Mouse (Mus musculus): ENCODE data around the gene Ptpre. TPM values are rescaled to one million over a fixed set of nuclear protein-coding genes. Genes with fewer than 3 reads are reported as not detected.

Ptpre gene
- total and polyA plus RNA-seq, 2 experiments from 2014 or later: 2.0 to 4.0 TPM

DNA sequence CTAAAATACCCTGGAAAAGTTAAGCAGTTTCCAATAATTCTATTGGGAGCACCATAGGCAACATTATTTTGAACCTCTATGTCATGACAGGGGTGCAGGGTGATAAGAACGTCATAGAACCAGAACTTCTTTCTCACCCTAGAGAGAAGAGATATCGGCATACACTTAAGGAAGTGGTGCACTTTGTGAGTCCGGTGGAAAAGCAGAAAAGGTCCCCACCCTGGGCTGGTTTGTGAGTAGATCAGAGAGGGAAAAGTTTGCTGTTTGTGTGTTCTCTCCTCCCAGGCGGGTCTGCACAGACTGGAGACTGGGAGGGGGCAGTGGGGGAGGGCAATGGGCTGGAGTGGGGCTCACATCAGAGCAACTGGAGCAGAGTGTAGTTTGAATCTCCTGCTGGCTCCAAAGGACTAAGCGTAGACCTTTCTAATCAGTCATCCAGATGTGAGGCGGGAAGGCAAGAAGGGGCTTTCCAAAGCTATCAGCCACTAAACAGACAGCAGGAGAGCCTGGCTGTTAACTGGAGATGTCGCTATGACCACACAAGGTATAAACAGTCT lies 184.2 kb downstream of the Ptpre start:
- Histone ChIP-seq H3K4me3 (ENCODE audit: low read depth, low read length) (no peak overlapping the region), H3K9ac (replicated peaks; ENCODE audit: low read depth, low read length) (no peak overlapping the region), H3K27ac (ENCODE audit: low read depth) (no peak overlapping the region), H3K36me3 (replicated peaks; ENCODE audit: control insufficient read depth, insufficient read depth, low read length) (no peaks in the 10 kb centered on the region), H3K4me1 (ENCODE audit: control insufficient read depth, insufficient read depth) (0 out of 2 replicates have a peak, but pooled peaks cover 7% of the 10 kb centered on the region), H3K9me3 (replicated peaks; ENCODE audit: control insufficient read depth, low read length) (no peaks in the 10 kb centered on the region), H3K27me3 (ENCODE audit: control insufficient read depth, insufficient read depth, low read length) (no peaks in the 10 kb centered on the region), H3K4me2 (ENCODE audit: low read depth, low read length) (no peak overlapping the region)
- ATAC-seq (ENCODE audit: insufficient read depth, low read depth) (no peak), DNase-seq (ENCODE audit: low spot score) (no peak)
- WGBS: 53% methylated on average over 7 of the region's 7 CpGs
- no peak for TF ChIP-seq CTCF (IDR thresholded peaks at IDR 0.05; ENCODE audit: low read depth)
- no peak for TF ChIP-seq EP300 (IDR thresholded peaks at IDR 0.05; ENCODE audit: low read depth)

DNA sequence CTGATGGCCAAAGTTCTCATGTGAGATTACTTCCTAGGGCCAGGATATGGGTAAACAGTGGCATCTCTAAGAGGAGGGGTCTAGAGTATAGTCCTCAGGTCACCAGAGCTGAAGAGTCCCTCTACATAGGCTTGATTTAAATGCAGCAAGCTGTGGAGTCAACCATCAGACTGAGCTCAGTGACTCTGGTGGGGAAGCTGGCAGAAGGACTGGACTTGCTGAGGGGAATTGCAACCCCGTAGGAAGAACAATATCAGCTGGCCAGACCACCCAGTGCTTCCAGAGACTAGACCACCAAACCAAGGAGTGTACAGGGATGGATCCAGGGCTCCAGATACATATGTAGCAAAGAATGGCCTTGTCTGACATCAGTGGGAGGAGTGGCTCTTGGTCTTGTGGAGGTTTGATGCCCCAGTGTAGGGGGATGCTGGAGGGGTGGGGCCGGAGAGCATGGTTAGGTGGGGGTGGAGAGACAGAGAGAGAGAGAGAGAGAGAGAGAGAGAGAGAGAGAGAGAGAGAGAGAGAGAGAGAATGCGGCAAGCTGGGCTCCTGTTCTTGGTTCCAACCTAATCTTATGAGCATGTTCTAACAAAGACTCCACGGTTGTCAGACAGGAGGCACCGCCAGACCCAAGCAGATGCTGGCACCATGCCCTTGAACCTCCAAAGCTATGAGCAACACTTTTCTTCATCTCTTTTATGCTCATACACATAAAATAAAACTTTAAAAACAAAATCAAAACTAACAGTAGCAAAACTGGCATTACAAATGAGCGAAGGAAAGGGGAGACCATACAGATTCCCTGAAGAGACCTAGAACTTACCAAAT lies 184.9 kb downstream of the Ptpre start:
- no peak overlapping the region for H3K4me3 ChIP-seq (ENCODE audit: low read depth, low read length)
- WGBS: 63% methylated on average over 6 of the region's 6 CpGs
- DNase-seq (ENCODE audit: low spot score) (no peak), ATAC-seq (ENCODE audit: insufficient read depth, low read depth) (no peak)
- H3K36me3 ChIP-seq (replicated peaks; ENCODE audit: control insufficient read depth, insufficient read depth, low read length): no peaks in the 10 kb centered on the region
- no peaks in the 10 kb centered on the region for H3K9me3 ChIP-seq (replicated peaks; ENCODE audit: control insufficient read depth, low read length)
- H3K9ac ChIP-seq (replicated peaks; ENCODE audit: low read depth, low read length): no peak overlapping the region
- H3K27ac ChIP-seq (ENCODE audit: low read depth): no peak overlapping the region
- H3K4me1 ChIP-seq (ENCODE audit: control insufficient read depth, insufficient read depth): 0 out of 2 replicates have a peak, but pooled peaks cover 7% of the 10 kb centered on the region
- H3K4me2 ChIP-seq (ENCODE audit: low read depth, low read length): no peak overlapping the region
- no peak for TF ChIP-seq CTCF (IDR thresholded peaks at IDR 0.05; ENCODE audit: low read depth)
- TF ChIP-seq EP300 (IDR thresholded peaks at IDR 0.05; ENCODE audit: low read depth): no peak
- H3K27me3 ChIP-seq (ENCODE audit: control insufficient read depth, insufficient read depth, low read length): no peaks in the 10 kb centered on the region

DNA sequence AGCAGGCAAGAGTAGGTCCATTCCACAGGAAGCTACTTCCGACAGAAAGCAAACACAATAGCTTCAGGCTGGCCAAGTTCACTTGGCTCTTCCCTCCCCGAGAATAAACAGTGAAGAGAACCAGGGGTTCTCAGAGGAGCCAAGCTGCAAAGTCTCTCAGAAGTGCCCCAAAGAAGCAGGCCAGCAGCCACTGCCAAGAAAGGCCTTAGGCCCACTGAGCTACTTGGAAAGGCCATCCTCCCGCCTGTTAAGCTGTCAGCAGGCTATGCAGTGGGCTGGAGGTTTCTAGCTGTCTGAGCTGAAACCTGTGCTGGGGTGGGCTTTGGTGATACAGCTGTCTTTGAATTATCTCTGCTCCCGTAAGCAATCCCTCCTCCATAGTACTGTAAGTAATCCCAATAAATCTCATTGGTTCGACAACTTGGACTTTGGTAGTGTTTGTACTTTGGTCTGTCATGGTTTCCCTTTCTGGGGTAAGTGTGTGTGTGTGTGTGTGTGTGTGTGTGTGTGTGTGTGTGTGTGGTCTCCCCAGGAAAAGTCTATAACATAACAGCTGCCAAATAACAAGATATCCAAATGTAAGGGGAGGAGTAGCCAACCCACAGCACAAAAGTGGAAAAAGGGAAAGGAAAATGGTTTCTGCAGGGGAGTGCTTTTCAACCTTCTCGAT lies 186.5 kb downstream of the Ptpre start:
- no peaks in the 10 kb centered on the region for H3K27me3 ChIP-seq (ENCODE audit: control insufficient read depth, insufficient read depth, low read length)
- TF ChIP-seq EP300 (IDR thresholded peaks at IDR 0.05; ENCODE audit: low read depth): no peak
- TF ChIP-seq CTCF (IDR thresholded peaks at IDR 0.05; ENCODE audit: low read depth): no peak
- H3K27ac ChIP-seq (ENCODE audit: low read depth): no peak overlapping the region
- ATAC-seq (ENCODE audit: insufficient read depth, low read depth) (no peak; the same call in 1 of the 2 replicates), DNase-seq (ENCODE audit: low spot score) (no peak)
- no peak overlapping the region for H3K4me2 ChIP-seq (ENCODE audit: low read depth, low read length)
- no peaks in the 10 kb centered on the region for H3K36me3 ChIP-seq (replicated peaks; ENCODE audit: control insufficient read depth, insufficient read depth, low read length)
- H3K9me3 ChIP-seq (replicated peaks; ENCODE audit: control insufficient read depth, low read length): no peaks in the 10 kb centered on the region
- 0 out of 2 replicates have a peak, but pooled peaks cover 7% of the 10 kb centered on the region for H3K4me1 ChIP-seq (ENCODE audit: control insufficient read depth, insufficient read depth)
- no peak overlapping the region for H3K9ac ChIP-seq (replicated peaks; ENCODE audit: low read depth, low read length)
- WGBS: 56% methylated on average over 6 of the region's 6 CpGs
- H3K4me3 ChIP-seq (ENCODE audit: low read depth, low read length): no peak overlapping the region

DNA sequence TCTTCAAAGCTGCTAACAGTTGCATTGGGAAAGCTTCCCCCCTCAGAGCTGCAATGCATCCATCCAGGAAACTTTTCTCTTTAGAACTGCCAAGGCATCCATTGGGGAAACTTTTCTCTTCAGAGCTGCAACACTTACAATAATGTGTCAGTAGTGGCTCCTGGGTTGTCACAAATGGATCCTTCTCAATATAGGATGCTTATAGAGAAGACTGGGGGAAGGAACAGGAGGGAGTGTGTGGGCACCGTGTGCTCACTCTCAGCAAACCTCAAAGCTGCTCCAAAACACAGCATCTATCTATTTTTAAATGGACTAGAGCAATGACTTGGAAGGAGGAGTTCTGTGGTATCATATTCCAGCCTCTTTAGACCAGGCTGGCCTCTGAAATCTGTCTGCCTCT lies 189.4 kb downstream of the Ptpre start:
- Histone ChIP-seq H3K4me2 (ENCODE audit: low read depth, low read length) (no peak overlapping the region), H3K9me3 (replicated peaks; ENCODE audit: control insufficient read depth, low read length) (no peaks in the 10 kb centered on the region), H3K27me3 (ENCODE audit: control insufficient read depth, insufficient read depth, low read length) (no peaks in the 10 kb centered on the region), H3K27ac (ENCODE audit: low read depth) (no peak overlapping the region), H3K4me1 (ENCODE audit: control insufficient read depth, insufficient read depth) (0 out of 2 replicates have a peak, but pooled peaks cover 7% of the 10 kb centered on the region), H3K36me3 (replicated peaks; ENCODE audit: control insufficient read depth, insufficient read depth, low read length) (no peaks in the 10 kb centered on the region), H3K9ac (replicated peaks; ENCODE audit: low read depth, low read length) (no peak overlapping the region), H3K4me3 (ENCODE audit: low read depth, low read length) (no peak overlapping the region)
- ATAC-seq (ENCODE audit: insufficient read depth, low read depth) (no peak), DNase-seq (ENCODE audit: low spot score) (no peak)
- WGBS: 65% methylated on average over 1 of the region's 1 CpGs
- TF ChIP-seq EP300 (IDR thresholded peaks at IDR 0.05; ENCODE audit: low read depth) (no peak), CTCF (IDR thresholded peaks at IDR 0.05; ENCODE audit: low read depth) (no peak)

DNA sequence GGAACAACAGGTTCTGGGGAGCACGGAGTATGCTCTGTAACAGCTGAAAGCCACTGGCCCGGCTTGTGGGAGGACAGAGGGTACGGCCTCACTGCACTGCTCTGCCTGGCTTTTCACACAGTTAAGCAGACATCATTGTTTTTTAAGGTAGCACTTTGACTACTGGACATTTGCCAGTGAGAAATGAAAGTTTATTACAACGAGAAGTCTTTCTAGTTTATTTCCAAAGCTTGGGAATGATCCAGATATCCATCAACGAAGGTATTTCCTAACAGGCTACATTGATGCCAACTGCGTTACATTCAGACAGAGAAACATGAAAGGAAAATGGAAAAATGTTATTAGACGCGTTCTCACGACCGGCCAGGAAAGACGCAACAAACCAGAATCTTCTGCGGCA lies 190.8 kb downstream of the Ptpre start:
- H3K36me3 ChIP-seq (replicated peaks; ENCODE audit: control insufficient read depth, insufficient read depth, low read length): no peaks in the 10 kb centered on the region
- H3K4me2 ChIP-seq (ENCODE audit: low read depth, low read length): no peak overlapping the region
- H3K27ac ChIP-seq (ENCODE audit: low read depth): no peak overlapping the region
- no peak overlapping the region for H3K4me3 ChIP-seq (ENCODE audit: low read depth, low read length)
- no peak overlapping the region for H3K9ac ChIP-seq (replicated peaks; ENCODE audit: low read depth, low read length)
- H3K9me3 ChIP-seq (replicated peaks; ENCODE audit: control insufficient read depth, low read length): no peaks in the 10 kb centered on the region
- no peak for ATAC-seq (ENCODE audit: insufficient read depth, low read depth)
- no peak for TF ChIP-seq CTCF (IDR thresholded peaks at IDR 0.05; ENCODE audit: low read depth)
- TF ChIP-seq EP300 (IDR thresholded peaks at IDR 0.05; ENCODE audit: low read depth): no peak
- no peak for DNase-seq (ENCODE audit: low spot score)
- 0 out of 2 replicates have a peak, but pooled peaks cover 4% of the 10 kb centered on the region for H3K4me1 ChIP-seq (ENCODE audit: control insufficient read depth, insufficient read depth)
- 87% methylated on average over 12 of the region's 12 CpGs for WGBS
- H3K27me3 ChIP-seq (ENCODE audit: control insufficient read depth, insufficient read depth, low read length): no peaks in the 10 kb centered on the region

Data from heart, postnatal 0 days (tissue).